Comparison of ENCODE assay signal across 11 mouse cellular contexts in genomic region chr11:86872537-86873405, GRCm38 (mm10).
DNase-seq lines count a peak whose midpoint lies in the region; TF ChIP-seq lines count a peak whose summit lies in the region.
"Had no signal": no experiment of that assay in that cellular context is flagged by ENCODE, and none has a peak within 500 bp of the region (broad histone marks: within the 10 kb centered on the region; RNA-seq: fewer than 3 reads in every experiment).

No protein-coding gene starts in this region.

- TF ChIP-seq POLR2A in heart, adult 2 months (IDR thresholded peaks at IDR 0.05; ENCODE audit: insufficient read depth, low read depth, low read length) = no peak
- TF ChIP-seq POLR2A in cerebellum, adult 2 months (IDR thresholded peaks at IDR 0.05; ENCODE audit: borderline replicate concordance, insufficient read depth, low read length) = no peak

- H3K27me3 ChIP-seq in heart, embryonic 10.5 days (ENCODE audit: insufficient read depth, poor library complexity, severe bottlenecking) = no peaks in the 10 kb centered on the region
- H3K27me3 ChIP-seq in heart, adult 2 months (ENCODE audit: control insufficient read depth, insufficient read depth, low read length) = no peaks in the 10 kb centered on the region
- H3K27me3 ChIP-seq in embryonic facial prominence, embryonic 10.5 days (replicated peaks; ENCODE audit: low read depth, poor library complexity, severe bottlenecking) = no peaks in the 10 kb centered on the region
- H3K27me3 ChIP-seq in midbrain, embryonic 10.5 days (ENCODE audit: low read depth, poor library complexity, severe bottlenecking) = no peaks in the 10 kb centered on the region; the same call in 1 of the 2 replicates
- H3K27me3 ChIP-seq in cerebellum, adult 2 months (ENCODE audit: control insufficient read depth, insufficient read depth, low read length) = no peaks in the 10 kb centered on the region

- H3K79me2 ChIP-seq in heart, adult 2 months (replicated peaks; ENCODE audit: control insufficient read depth, insufficient read depth, low read length) = no peaks in the 10 kb centered on the region

- no peaks in the 10 kb centered on the region for H3K36me3 ChIP-seq in heart, embryonic 10.5 days
- no peaks in the 10 kb centered on the region for H3K36me3 ChIP-seq in heart, adult 2 months (ENCODE audit: control insufficient read depth, insufficient read depth, low read length)
- no peaks in the 10 kb centered on the region for H3K36me3 ChIP-seq in embryonic facial prominence, embryonic 10.5 days (replicated peaks)
- no peaks in the 10 kb centered on the region for H3K36me3 ChIP-seq in midbrain, embryonic 10.5 days

- no peak overlapping the region for H3K4me3 ChIP-seq in heart, embryonic 10.5 days
- H3K4me3 ChIP-seq in heart, adult 2 months = no peak overlapping the region
- H3K4me3 ChIP-seq in embryonic facial prominence, embryonic 10.5 days = no peak overlapping the region
- H3K4me3 ChIP-seq in midbrain, embryonic 10.5 days = no peak overlapping the region; the same call in 1 of the 2 replicates
- H3K4me3 ChIP-seq in cerebellum, adult 2 months (replicated peaks; ENCODE audit: insufficient read depth, low read depth, low read length) = no peak overlapping the region

- TF ChIP-seq EP300 in heart, adult 2 months (IDR thresholded peaks at IDR 0.05; ENCODE audit: insufficient read depth, low read depth, low read length) = no peak

- intact Hi-C loops in heart, adult 2 months (cut with DNase I) = no loop called here

- peak overlapping the region; percentile 74 for H3K27ac ChIP-seq in heart, embryonic 10.5 days
- no peak overlapping the region for H3K27ac ChIP-seq in heart, adult 2 months
- H3K27ac ChIP-seq in embryonic facial prominence, embryonic 10.5 days (replicated peaks) = peak overlapping the region; percentile 70
- peak overlapping the region; percentile 83 for H3K27ac ChIP-seq in midbrain, embryonic 10.5 days (replicated peaks)
- no peak overlapping the region for H3K27ac ChIP-seq in cerebellum, adult 2 months (ENCODE audit: insufficient read depth, low read length)

- DNase-seq in heart, embryonic 10.5 days (ENCODE audit: low spot score) = no peak
- no peak for DNase-seq in heart, adult 2 months
- DNase-seq in embryonic facial prominence, embryonic 10.5 days (ENCODE audit: low spot score) = no peak
- peak; percentile 53 for DNase-seq in induced T-regulatory cell, adult 2 months (ENCODE audit: low read depth)
- DNase-seq in midbrain, embryonic 10.5 days (ENCODE audit: low spot score) = peak; percentile 35
- DNase-seq in frontal cortex, postnatal 36 days (ENCODE audit: low spot score in 2 of 2) = no peak
- DNase-seq in cerebellum, adult 2 months = no peak
- no peak for DNase-seq in MN1 (ENCODE audit: low spot score)
- DNase-seq: cerebellum, adult 9-10 months; gastrocnemius, postnatal 10 days; lung, postnatal 10 days had no signal

- TF ChIP-seq CTCF in heart, adult 2 months (IDR thresholded peaks at IDR 0.05) = no peak
- no peak for TF ChIP-seq CTCF in cerebellum, adult 2 months (IDR thresholded peaks at IDR 0.05; ENCODE audit: borderline replicate concordance, insufficient read depth, low read depth, low read length)

- no peaks in the 10 kb centered on the region for H3K9me3 ChIP-seq in heart, embryonic 10.5 days
- no peaks in the 10 kb centered on the region for H3K9me3 ChIP-seq in embryonic facial prominence, embryonic 10.5 days
- H3K9me3 ChIP-seq in midbrain, embryonic 10.5 days (replicated peaks) = no peaks in the 10 kb centered on the region; the same call in 1 of the 2 replicates

- WGBS in heart, embryonic 10.5 days = 52% methylated on average over 10 of the region's 10 CpGs
- 51% methylated on average over 10 of the region's 10 CpGs for WGBS in heart, adult 2 months
- WGBS in embryonic facial prominence, embryonic 10.5 days = 61% methylated on average over 10 of the region's 10 CpGs
- WGBS in midbrain, embryonic 10.5 days = 57% methylated on average over 10 of the region's 10 CpGs
- WGBS in cerebellum, adult 2 months = 67% methylated on average over 10 of the region's 10 CpGs

- H3K9ac ChIP-seq in heart, adult 2 months (ENCODE audit: low read depth, low read length) = no peak overlapping the region

- peaks cover 49% of the 10 kb centered on the region for H3K4me1 ChIP-seq in heart, embryonic 10.5 days
- no peaks in the 10 kb centered on the region for H3K4me1 ChIP-seq in heart, adult 2 months (ENCODE audit: control insufficient read depth, insufficient read depth, low read length)
- peaks cover 36% of the 10 kb centered on the region for H3K4me1 ChIP-seq in embryonic facial prominence, embryonic 10.5 days
- peaks cover 51% of the 10 kb centered on the region for H3K4me1 ChIP-seq in midbrain, embryonic 10.5 days
- H3K4me1 ChIP-seq in cerebellum, adult 2 months (ENCODE audit: control insufficient read depth, insufficient read depth, low read length) = no peaks in the 10 kb centered on the region

Comparison
In these comparisons a context has a peak if more than half of its experiments do, and no peak if none do; other contexts are left out.
1. H3K27ac ChIP-seq: peak in heart, embryonic 10.5 days (single experiment), embryonic facial prominence, embryonic 10.5 days (single experiment) and midbrain, embryonic 10.5 days (single experiment); none in heart, adult 2 months (single experiment) and cerebellum, adult 2 months (single experiment).
2. DNase-seq: peak in induced T-regulatory cell, adult 2 months (single experiment) and midbrain, embryonic 10.5 days (single experiment); none in heart, embryonic 10.5 days (single experiment), heart, adult 2 months (0 of 2), embryonic facial prominence, embryonic 10.5 days (single experiment), frontal cortex, postnatal 36 days (0 of 2), cerebellum, adult 2 months (0 of 2) and MN1 (single experiment).